Mouse (Mus musculus) stomach, embryonic 15.5 days (tissue): ENCODE measurements around the gene Scgb2b21. TPM values are rescaled to one million over a fixed set of nuclear protein-coding genes. Genes with fewer than 3 reads are reported as not detected.
"Not testable (repeated sequence)": the region's sequence is repeated elsewhere in the genome, so short reads cannot be mapped to it uniquely, and the experiment has no call there.

Source experiments
- ATAC-seq: fragments of 200-750 bp; cut with Nextera tagmentation; 2 replicates; pipeline ENCODE4 v1.8.0; 2017; ENCODE audit warnings: low read depth, moderate number of reproducible peaks, moderate TSS enrichment; ENCODE audit not compliant: insufficient read depth, low FRiP score
- H3K27ac ChIP-seq: fragments of 300-500 bp; sonication (generic); 2 replicates; pipeline ENCODE4 v1.5.1; 2015; ENCODE audit warnings: mild to moderate bottlenecking, inconsistent platforms
- H3K27me3 ChIP-seq: fragments of 300-500 bp; sonication (generic); replicated peaks from 2 replicates; pipeline ENCODE4 v1.6.1; 2015; ENCODE audit warnings: inconsistent platforms
- H3K36me3 ChIP-seq: fragments of 300-500 bp; sonication (generic); 2 replicates; pipeline ENCODE4 v1.6.1; 2015; ENCODE audit warnings: inconsistent platforms
- H3K4me1 ChIP-seq: fragments of 300-500 bp; sonication (generic); 2 replicates; pipeline ENCODE4 v1.6.1; 2015; ENCODE audit warnings: inconsistent platforms
- H3K4me2 ChIP-seq: fragments of 300-500 bp; sonication (generic); 2 replicates; pipeline ENCODE4 v1.6.1; 2015; ENCODE audit warnings: mild to moderate bottlenecking, inconsistent platforms
- H3K4me3 ChIP-seq: fragments of 300-500 bp; sonication (generic); replicated peaks from 2 replicates; pipeline ENCODE4 v1.5.1; 2015; ENCODE audit warnings: inconsistent platforms
- H3K9ac ChIP-seq: fragments of 300-500 bp; sonication (generic); 2 replicates; pipeline ENCODE4 v1.6.1; 2015; ENCODE audit warnings: inconsistent platforms
- H3K9me3 ChIP-seq: fragments of 300-500 bp; sonication (generic); 2 replicates; pipeline ENCODE4 v1.6.1; 2016; ENCODE audit warnings: inconsistent platforms
- whole genome bisulfite sequencing: fragments of 180-500 bp; shearing (Covaris S2); methylation state at CpG from one replicate; pipeline ENCODE4 v1.1.7; 2015; 5-methylcytosine and 5-hydroxymethylcytosine counted together
- polyA plus RNA-seq: library from polyadenylated mRNA; unstranded; fragments of >200 nt; fragmentation: Nextera tagmentation; extraction: Ambion mirVana; gene quantifications from 2 replicates; pipeline ENCODE4 v1.2.1, GENCODE M21; 2015

The Scgb2b21 gene
- polyA plus RNA-seq: not detected in 2 replicates

GRCm38 (mm10) chr7:33520358-33520757 is at the start of gene Scgb2b21:
Scgb2b21 (minus strand) TSS chr7:33520458.
- Histone ChIP-seq H3K36me3 (no peaks in the 10 kb centered on the region), H3K27ac (no peak within 1 kb of the TSS), H3K9ac (no peak within 1 kb of the TSS), H3K4me1 (no peaks in the 10 kb centered on the region), H3K9me3 (peaks cover 2% of the 10 kb centered on the region; the same call in 1 of the 2 replicates), H3K4me3 (no peak within 1 kb of the TSS), H3K4me2 (no peak within 1 kb of the TSS), H3K27me3 (no peaks in the 10 kb centered on the region)
- no peak for ATAC-seq

- H3K4me1 ChIP-seq, H3K4me3 ChIP-seq, H3K27ac ChIP-seq, H3K4me2 ChIP-seq, H3K27me3 ChIP-seq, H3K36me3 ChIP-seq, ATAC-seq, H3K9ac ChIP-seq, H3K9me3 ChIP-seq: not testable (repeated sequence)
- 90% methylated on average over 12 of the region's 12 CpGs for WGBS
Measured at GRCm38 (mm10) chr7:33543420-33543819, 23.2 kb upstream of the Scgb2b21 start.

Other genes with a start within 250 kb of the Scgb2b21 start
- gene Scgb2b19, start 240.1 kb downstream of the Scgb2b21 start, polyA plus RNA-seq: not detected in 2 replicates
- gene Scgb1b19, start 233.2 kb downstream of the Scgb2b21 start, polyA plus RNA-seq: not detected in 2 replicates
- not detected in 2 replicates for gene Scgb2b20, start 154.1 kb downstream of the Scgb2b21 start, polyA plus RNA-seq
- not detected in 2 replicates for gene Scgb1b20, start 147.2 kb downstream of the Scgb2b21 start, polyA plus RNA-seq
- gene Scgb2b24, start 218.9 kb upstream of the Scgb2b21 start, polyA plus RNA-seq: not detected in 2 replicates
- gene Scgb1b24, start 223.3 kb upstream of the Scgb2b21 start, polyA plus RNA-seq: not detected in 2 replicates